Mouse (Mus musculus): ENCODE measurements around the gene Trim62.

GRCm38 (mm10) chr4:128959676-128960075 lies 76.3 kb downstream of the Trim62 start:
- TF ChIP-seq GATA1 (IDR thresholded peaks at IDR 0.05; ENCODE audit: borderline replicate concordance, low read length): no peak
- no peak for TF ChIP-seq FLI1 (IDR thresholded peaks at IDR 0.05; ENCODE audit: low read length)
